Mouse (Mus musculus): ENCODE data around the gene Entpd8. TPM values are rescaled to one million over a fixed set of nuclear protein-coding genes. Genes with fewer than 3 reads are reported as not detected.
A peak's percentile ranks its signal among the peaks of the same experiment; 100 is the strongest.

Entpd8 gene
- polyA plus RNA-seq, 1 experiment from 2014 or later = not detected

DNA sequence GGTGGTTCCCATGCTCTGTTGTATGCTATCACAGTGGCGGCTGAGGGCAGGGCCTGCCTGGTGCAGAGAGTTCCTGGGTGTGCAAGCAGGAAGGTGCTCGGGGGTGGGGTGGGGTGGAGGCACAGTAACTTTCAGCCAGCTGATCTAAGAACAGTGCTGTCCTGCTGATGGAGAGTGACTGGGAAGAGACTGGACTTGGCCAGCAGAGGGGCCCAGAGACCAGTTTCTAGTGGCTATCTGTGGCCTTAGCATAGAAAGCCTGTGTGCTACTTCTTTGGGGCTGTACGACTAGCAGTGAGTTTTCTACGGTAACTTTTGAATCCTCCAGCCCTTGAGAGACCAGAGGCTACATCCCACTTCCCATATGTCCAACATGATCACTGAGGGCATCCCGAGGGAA is 18.9 kb downstream of the Entpd8 start:
- H3K9ac ChIP-seq = no peak overlapping the region
- peaks cover 2% of the 10 kb centered on the region for H3K27me3 ChIP-seq
- H3K4me1 ChIP-seq = peaks cover 18% of the 10 kb centered on the region
- peak; percentile 61; the same call in 1 of the 2 replicates for ATAC-seq
- 41% methylated on average over 5 of the region's 5 CpGs for WGBS
- no peaks in the 10 kb centered on the region for H3K36me3 ChIP-seq (ENCODE audit: poor library complexity, severe bottlenecking)
- H3K27ac ChIP-seq = peak overlapping the region; percentile 16; the same call in 1 of the 2 replicates
- H3K9me3 ChIP-seq (replicated peaks) = no peaks in the 10 kb centered on the region
- no peak overlapping the region for H3K4me2 ChIP-seq
- H3K4me3 ChIP-seq = no peak overlapping the region

DNA sequence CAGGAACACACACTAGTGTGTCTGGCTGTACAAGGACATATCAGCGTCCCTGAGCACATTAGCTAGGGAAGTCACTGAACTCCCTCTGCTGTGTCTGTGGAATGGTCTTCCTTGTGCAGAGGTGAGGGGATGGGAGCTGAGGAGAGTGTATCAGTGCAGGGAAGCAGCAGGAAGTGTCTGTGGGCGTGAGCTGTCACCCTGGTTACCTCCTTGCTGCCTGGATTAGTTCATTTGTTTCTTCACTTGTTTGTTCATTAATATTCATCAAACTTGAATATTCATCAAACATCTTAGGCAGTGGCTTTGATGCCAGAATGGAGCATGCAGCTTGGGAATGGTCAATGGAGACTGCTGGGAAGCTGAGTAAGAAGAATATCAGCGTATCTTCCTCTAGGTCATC is 19.6 kb downstream of the Entpd8 start:
- H3K9ac ChIP-seq = no peak overlapping the region
- H3K36me3 ChIP-seq (ENCODE audit: poor library complexity, severe bottlenecking) = no peaks in the 10 kb centered on the region
- peaks cover 1% of the 10 kb centered on the region; the same call in 1 of the 2 replicates for H3K27me3 ChIP-seq
- H3K9me3 ChIP-seq (replicated peaks) = no peaks in the 10 kb centered on the region
- WGBS = 55% methylated on average over 3 of the region's 3 CpGs
- H3K4me1 ChIP-seq = peaks cover 18% of the 10 kb centered on the region
- no peak overlapping the region for H3K4me2 ChIP-seq
- H3K27ac ChIP-seq = peak overlapping the region; percentile 16; the same call in 1 of the 2 replicates
- no peak overlapping the region for H3K4me3 ChIP-seq
- ATAC-seq = peak; percentile 71; the same call in 1 of the 2 replicates

DNA sequence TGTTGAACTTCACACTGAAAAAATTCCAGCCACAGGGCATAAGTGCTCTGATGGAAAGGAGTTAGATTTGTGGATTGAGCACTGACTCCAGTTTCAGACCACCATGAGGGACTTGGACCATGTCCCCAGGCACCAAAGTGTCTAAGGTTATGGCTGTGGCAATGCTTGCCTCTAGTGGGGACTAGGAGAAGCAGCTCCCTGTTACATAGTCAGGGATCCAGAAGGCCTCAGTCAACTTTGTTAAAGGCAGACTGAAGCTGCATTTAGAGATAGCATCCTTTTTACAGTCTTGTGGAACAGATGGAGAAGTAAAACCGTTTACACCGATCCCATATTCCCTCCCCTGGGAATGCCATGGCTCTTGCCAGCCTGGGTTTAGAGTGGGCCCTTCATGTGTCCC is 24.0 kb downstream of the Entpd8 start:
- WGBS = 93% methylated on average over 2 of the region's 2 CpGs
- no peaks in the 10 kb centered on the region for H3K27me3 ChIP-seq
- no peak overlapping the region for H3K4me2 ChIP-seq
- H3K36me3 ChIP-seq (ENCODE audit: poor library complexity, severe bottlenecking) = no peaks in the 10 kb centered on the region
- H3K9me3 ChIP-seq (replicated peaks) = no peaks in the 10 kb centered on the region
- peaks cover 21% of the 10 kb centered on the region for H3K4me1 ChIP-seq
- ATAC-seq = no peak
- H3K27ac ChIP-seq = no peak overlapping the region
- H3K4me3 ChIP-seq = no peak overlapping the region
- no peak overlapping the region for H3K9ac ChIP-seq

- no peak overlapping the region for H3K27ac ChIP-seq
- H3K4me1 ChIP-seq = 0 out of 2 replicates have a peak, but pooled peaks cover 6% of the 10 kb centered on the region
- H3K27me3 ChIP-seq = no peaks in the 10 kb centered on the region
- H3K4me3 ChIP-seq = no peak overlapping the region
- H3K9me3 ChIP-seq (replicated peaks) = no peaks in the 10 kb centered on the region
- H3K36me3 ChIP-seq (ENCODE audit: poor library complexity, severe bottlenecking) = no peaks in the 10 kb centered on the region
- WGBS = 77% methylated on average over 3 of the region's 3 CpGs
- no peak overlapping the region for H3K9ac ChIP-seq
- H3K4me2 ChIP-seq = no peak overlapping the region
- ATAC-seq = no peak
Observed at GRCm38 (mm10) chr2:25106045-25106444, 25.9 kb downstream of the Entpd8 start.

DNA sequence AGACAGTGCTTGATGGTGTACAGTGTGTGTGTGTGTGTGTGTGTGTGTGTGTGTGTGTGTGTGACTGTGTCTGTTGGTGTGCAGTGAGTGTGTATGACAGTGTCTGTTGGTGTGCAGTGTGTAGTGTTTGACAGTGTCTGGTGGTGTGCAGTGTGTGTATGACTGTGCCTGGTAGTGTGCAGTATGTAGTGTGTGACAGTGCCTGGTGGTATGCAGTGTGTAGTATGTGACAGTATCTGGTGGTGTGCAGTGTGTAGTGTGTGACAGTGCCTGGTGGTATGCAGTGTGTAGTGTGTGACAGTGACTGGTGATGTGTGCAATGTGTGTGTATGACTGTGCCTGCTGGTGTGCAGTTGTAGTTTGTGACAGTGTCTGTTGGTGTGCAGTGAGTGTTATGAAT is 29.4 kb downstream of the Entpd8 start:
- Histone ChIP-seq H3K27me3 (no peaks in the 10 kb centered on the region), H3K27ac (no peak overlapping the region), H3K4me2 (no peak overlapping the region), H3K9me3 (replicated peaks) (no peaks in the 10 kb centered on the region), H3K36me3 (ENCODE audit: poor library complexity, severe bottlenecking) (no peaks in the 10 kb centered on the region), H3K9ac (no peak overlapping the region), H3K4me3 (no peak overlapping the region), H3K4me1 (0 out of 2 replicates have a peak, but pooled peaks cover 12% of the 10 kb centered on the region)
- ATAC-seq = no peak

- H3K4me3 ChIP-seq = no peak overlapping the region
- H3K36me3 ChIP-seq (ENCODE audit: poor library complexity, severe bottlenecking) = no peaks in the 10 kb centered on the region
- H3K4me1 ChIP-seq = 0 out of 2 replicates have a peak, but pooled peaks cover 12% of the 10 kb centered on the region
- H3K9me3 ChIP-seq (replicated peaks) = no peaks in the 10 kb centered on the region
- no peak overlapping the region for H3K27ac ChIP-seq
- H3K9ac ChIP-seq = no peak overlapping the region
- H3K27me3 ChIP-seq = no peaks in the 10 kb centered on the region
- no peak for ATAC-seq
- H3K4me2 ChIP-seq = no peak overlapping the region
Observed at GRCm38 (mm10) chr2:25110505-25111183, 30.5 kb downstream of the Entpd8 start.

DNA sequence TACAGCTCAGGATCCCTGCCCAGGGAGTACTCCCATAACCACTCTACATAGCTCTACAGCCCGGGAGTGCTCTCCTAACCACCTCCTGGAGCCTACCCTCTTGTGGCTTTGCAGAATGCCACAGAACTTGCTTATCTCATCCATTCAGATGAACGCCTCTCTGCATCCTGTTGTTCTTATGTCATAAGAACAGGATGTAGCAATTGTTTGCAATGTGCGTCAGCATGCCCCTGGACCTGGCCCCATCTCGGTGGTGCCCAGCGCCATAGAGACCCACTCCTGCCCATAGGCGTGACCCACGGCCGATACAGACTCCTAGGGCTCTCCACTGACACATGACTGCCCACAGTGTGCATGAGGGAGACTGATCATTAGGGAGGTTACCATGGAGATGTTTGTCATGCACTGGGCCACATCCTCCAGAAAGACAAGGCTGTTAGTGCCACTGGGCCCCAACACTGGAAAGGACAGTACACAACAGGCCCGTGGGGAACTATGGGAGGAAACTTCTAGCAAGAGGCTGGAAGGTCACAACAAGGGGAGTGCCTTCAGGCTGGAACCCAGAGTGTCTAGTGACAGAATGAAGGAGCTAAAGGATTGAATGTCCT is 31.2 kb downstream of the Entpd8 start:
- no peaks in the 10 kb centered on the region for H3K27me3 ChIP-seq
- no peak overlapping the region for H3K27ac ChIP-seq
- no peak overlapping the region for H3K4me2 ChIP-seq
- no peak overlapping the region for H3K4me3 ChIP-seq
- H3K36me3 ChIP-seq (ENCODE audit: poor library complexity, severe bottlenecking) = no peaks in the 10 kb centered on the region
- no peak overlapping the region for H3K9ac ChIP-seq
- WGBS = 60% methylated on average over 9 of the region's 9 CpGs
- ATAC-seq = no peak
- H3K9me3 ChIP-seq (replicated peaks) = no peaks in the 10 kb centered on the region
- 0 out of 2 replicates have a peak, but pooled peaks cover 11% of the 10 kb centered on the region for H3K4me1 ChIP-seq

- Histone ChIP-seq H3K36me3 (ENCODE audit: poor library complexity, severe bottlenecking) (no peaks in the 10 kb centered on the region), H3K4me1 (0 out of 2 replicates have a peak, but pooled peaks cover 5% of the 10 kb centered on the region)
Observed at GRCm38 (mm10) chr2:25114308-25114707, 34.2 kb downstream of the Entpd8 start.

GRCm38 (mm10) chr2:25115442-25115841 is 35.3 kb downstream of the Entpd8 start:
- Histone ChIP-seq H3K9me3 (replicated peaks) (no peaks in the 10 kb centered on the region; the same call in 1 of the 2 replicates), H3K4me2 (no peak overlapping the region), H3K27me3 (no peaks in the 10 kb centered on the region), H3K27ac (no peak overlapping the region), H3K4me1 (0 out of 2 replicates have a peak, but pooled peaks cover 5% of the 10 kb centered on the region), H3K4me3 (no peak overlapping the region), H3K36me3 (ENCODE audit: poor library complexity, severe bottlenecking) (no peaks in the 10 kb centered on the region), H3K9ac (no peak overlapping the region)
- ATAC-seq = no peak
- WGBS = 58% methylated on average over 2 of the region's 2 CpGs

More at GRCm38 (mm10) chr2:25114308-25114707, 34.2 kb downstream of the Entpd8 start:
- Histone ChIP-seq H3K4me2 (no peak overlapping the region), H3K27me3 (no peaks in the 10 kb centered on the region), H3K4me3 (no peak overlapping the region), H3K9ac (no peak overlapping the region), H3K27ac (no peak overlapping the region), H3K9me3 (replicated peaks) (no peaks in the 10 kb centered on the region; the same call in 1 of the 2 replicates)
- WGBS = 82% methylated on average over 2 of the region's 2 CpGs
- no peak for ATAC-seq

DNA sequence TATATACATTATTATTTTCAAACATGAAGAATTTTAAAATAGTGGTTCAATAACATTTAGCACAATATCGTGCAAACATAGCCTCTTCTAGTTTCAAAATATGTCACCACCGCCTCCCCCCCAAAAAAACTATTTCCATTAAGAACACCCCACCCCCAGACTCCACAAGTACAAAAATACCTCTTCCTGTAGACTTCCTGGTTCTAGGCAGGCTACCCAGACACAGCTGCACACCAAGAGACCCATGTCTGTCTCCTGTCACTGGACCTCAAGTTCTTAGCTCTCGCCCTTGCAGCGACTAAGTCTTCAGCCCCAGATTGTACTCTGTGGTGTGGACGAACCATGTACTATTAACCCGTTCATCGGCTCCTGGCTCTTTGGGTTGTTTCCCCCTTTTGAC is 40.9 kb downstream of the Entpd8 start:
- H3K9me3 ChIP-seq (replicated peaks) = no peaks in the 10 kb centered on the region; the same call in 1 of the 2 replicates
- H3K4me1 ChIP-seq = peaks cover 12% of the 10 kb centered on the region
- H3K27ac ChIP-seq = no peak overlapping the region
- ATAC-seq = no peak
- H3K4me3 ChIP-seq = no peak overlapping the region
- WGBS = 92% methylated on average over 7 of the region's 7 CpGs
- H3K36me3 ChIP-seq (ENCODE audit: poor library complexity, severe bottlenecking) = no peaks in the 10 kb centered on the region
- no peak overlapping the region for H3K9ac ChIP-seq
- H3K4me2 ChIP-seq = no peak overlapping the region
- H3K27me3 ChIP-seq = no peaks in the 10 kb centered on the region

DNA sequence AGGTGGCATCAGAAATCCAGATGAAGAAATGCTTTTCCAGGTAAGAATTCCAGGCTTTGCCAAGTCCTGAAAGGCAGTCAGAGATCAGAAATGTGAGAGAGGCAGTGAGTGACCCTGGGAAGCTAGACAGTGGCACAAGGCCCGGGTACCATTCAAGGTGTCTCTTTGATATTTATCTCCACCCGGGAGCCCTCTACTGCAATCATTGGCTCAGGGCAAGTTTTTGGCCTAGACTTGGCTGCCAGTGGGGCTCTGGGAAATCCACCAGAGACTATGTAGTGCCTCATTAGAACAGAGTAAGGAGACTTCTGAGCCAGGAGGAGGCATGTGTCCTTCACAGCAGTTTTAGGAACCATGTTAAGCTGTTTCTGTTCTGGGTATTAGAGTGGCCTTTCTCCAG is 42.6 kb downstream of the Entpd8 start:
- Histone ChIP-seq H3K9me3 (replicated peaks) (no peaks in the 10 kb centered on the region; the same call in 1 of the 2 replicates), H3K9ac (no peak overlapping the region), H3K4me3 (no peak overlapping the region), H3K27ac (no peak overlapping the region), H3K36me3 (ENCODE audit: poor library complexity, severe bottlenecking) (no peaks in the 10 kb centered on the region), H3K4me2 (no peak overlapping the region), H3K27me3 (no peaks in the 10 kb centered on the region), H3K4me1 (peaks cover 28% of the 10 kb centered on the region)
- WGBS = 66% methylated on average over 2 of the region's 2 CpGs
- ATAC-seq = no peak

DNA sequence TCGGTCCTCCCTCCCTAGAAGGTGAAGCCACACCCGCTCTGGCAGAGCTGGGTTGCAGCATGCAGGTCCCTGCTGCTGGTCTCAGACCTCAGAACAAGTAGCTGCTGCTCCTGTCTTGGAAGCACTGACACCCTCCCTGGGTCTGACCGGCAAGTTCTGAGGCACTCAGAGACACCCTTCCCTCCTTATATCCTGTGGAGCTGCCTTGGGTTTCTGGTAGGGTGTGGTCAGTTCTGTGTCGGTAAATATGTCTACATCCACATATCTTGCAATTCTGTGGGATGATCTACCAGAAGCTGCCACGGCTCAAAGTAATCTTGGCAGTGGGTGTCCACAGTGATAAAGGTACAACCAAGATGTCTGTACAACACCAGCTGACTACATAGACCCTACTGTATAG is 43.4 kb downstream of the Entpd8 start:
- no peaks in the 10 kb centered on the region; the same call in 1 of the 2 replicates for H3K9me3 ChIP-seq (replicated peaks)
- no peak overlapping the region for H3K4me2 ChIP-seq
- ATAC-seq = no peak
- H3K4me3 ChIP-seq = no peak overlapping the region
- H3K36me3 ChIP-seq (ENCODE audit: poor library complexity, severe bottlenecking) = no peaks in the 10 kb centered on the region
- 89% methylated on average over 5 of the region's 5 CpGs for WGBS
- H3K9ac ChIP-seq = no peak overlapping the region
- no peaks in the 10 kb centered on the region for H3K27me3 ChIP-seq
- no peak overlapping the region for H3K27ac ChIP-seq
- H3K4me1 ChIP-seq = peaks cover 36% of the 10 kb centered on the region
